Mouse (Mus musculus) testis, postnatal 10 days (tissue): ENCODE measurements around the gene Ncaph2.

Experiments used
- DNase-seq: peaks from one replicate; pipeline ENCODE4 v3.0.0; 2021; ENCODE audit warnings: low spot score

The Ncaph2 gene

DNA sequence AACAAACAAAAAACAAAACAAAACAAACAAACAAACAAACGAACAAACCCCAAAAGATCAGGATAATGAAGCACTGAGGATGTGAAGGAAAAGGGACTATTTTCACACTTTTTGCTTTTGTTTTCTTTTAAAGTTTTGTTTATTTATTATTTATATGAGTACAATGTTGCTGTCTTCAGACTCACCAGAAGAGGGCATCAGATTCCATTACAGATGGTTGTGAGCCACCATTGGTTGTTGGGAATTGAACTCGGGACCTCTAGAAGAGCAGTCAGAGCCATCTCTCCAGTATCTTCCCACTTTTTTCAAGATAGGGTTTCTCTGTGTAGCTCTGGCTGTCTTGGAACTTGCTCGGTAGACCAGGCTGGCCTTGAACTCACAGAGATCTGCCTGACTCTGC lies 12.2 kb upstream of the Ncaph2 start:
- no peak for DNase-seq

DNA sequence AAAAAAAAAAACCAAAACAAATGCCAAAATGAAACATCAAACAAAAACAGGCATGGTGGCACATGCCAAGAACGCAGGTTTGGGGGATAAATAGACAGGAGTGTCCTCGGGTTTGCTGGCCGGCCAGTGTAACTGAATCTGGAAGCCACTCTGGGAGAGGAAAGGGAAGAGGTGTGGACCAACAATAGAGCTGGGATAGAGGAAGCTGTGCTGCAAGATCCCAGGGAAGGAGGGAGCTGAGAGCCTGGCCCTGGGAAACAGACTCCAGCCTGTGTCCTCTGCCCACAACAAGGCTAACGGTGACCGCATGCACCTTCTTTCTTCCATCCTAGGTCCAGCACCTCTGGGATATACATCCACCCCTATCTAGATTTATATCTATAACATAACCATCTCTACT lies 5.1 kb upstream of the Ncaph2 start:
- no peak for DNase-seq

DNA sequence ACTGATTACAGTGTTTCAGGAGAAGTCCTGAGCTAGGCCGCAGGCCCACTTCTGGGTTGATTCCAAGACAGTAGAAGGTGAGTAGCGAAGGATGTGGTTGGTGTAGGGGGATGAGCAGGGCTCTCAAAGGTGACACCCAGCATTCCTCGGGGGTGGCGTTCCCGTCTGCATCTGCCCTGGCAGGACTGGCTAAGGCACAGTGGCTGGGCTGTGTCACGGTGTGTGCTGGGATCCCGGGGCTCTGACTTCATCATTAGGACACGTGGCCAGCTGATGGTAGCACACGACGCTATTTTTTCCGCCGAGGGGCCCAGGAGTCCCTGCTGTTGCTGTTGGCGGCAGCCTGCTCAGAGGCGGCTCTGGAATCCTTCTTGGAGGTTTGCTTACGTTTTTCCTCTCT lies 4.2 kb upstream of the Ncaph2 start:
- no peak for DNase-seq

DNA sequence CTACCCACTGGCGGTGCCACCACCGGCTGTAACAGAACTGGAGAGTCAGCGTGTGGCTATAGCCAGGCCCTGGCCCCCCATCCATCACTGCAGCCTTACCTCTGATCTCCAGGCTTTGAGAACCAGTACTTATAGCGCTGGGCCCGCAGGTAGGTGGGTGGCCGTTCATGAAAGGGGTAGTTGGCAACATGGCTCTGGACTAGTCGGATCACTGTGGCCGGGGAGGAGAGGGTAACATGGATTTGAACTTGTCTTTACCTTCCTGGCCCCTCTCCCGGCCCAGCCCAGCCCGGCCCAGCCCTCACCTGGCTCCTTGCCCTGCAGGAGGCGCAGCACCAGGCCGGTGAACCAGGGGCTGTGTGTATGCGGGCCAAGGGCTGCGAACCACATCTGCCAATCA lies 3.5 kb upstream of the Ncaph2 start:
- no peak for DNase-seq

DNA sequence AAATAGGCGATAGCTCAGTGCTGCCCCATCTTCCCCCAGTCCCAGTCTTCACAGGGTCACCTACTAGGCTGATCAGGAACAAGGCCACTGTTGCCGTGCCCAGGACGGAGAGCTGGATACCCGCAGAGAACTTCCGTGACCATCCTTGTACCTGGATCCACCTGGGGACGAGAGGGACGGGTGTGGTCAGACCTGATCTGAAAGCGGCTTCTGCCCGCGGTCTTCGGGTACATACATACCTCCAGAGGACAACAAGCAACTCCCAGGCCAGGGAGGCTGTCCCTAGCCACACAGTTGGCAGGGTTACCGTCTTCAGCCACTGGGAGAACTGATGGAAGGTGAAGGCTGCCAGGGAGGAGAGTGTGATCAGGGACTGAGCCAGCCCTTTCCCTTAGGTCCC lies 2.7 kb upstream of the Ncaph2 start:
- no peak for DNase-seq

DNA sequence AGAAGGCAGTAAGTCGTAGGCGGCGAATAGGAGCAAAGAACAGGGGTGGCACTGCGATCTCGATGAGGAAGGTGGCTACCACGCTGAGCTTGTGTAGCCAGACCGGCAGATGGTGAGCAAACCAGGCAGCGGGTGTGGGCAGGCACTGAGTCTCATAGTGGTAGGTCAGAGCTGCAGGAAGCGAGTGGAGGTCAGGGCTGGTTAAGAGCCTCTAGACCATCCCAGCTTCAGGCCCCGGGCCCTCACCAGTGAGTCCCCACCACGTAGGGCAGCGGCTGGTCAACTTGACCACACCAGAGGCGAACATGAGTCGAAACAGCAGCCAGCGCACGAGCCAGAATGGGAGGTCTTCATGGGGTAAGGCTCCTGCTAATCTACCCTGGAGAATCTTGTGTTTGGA lies 1.7 kb upstream of the Ncaph2 start:
- no peak for DNase-seq

DNA sequence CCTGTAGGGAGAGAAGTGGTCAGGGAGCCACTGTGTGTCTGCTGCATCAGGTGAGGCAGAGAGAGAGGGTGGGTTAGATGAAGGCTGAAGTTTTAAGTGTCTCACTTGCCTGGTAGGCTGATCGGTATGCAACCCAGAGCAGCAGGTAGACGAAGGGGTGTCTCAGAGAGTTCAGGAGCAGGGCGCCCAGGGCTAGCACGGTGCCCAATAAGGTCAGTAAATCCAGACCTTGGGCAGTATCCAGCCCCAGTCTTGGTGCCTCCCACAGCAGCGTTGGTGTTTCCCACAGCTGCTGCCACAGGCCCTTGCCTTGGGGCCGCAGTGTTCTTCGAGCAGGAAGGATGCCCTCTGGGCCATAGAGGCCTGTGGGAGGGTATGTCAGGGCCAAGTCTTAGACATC lies 1.1 kb upstream of the Ncaph2 start:
- peak; percentile 49 for DNase-seq

DNA sequence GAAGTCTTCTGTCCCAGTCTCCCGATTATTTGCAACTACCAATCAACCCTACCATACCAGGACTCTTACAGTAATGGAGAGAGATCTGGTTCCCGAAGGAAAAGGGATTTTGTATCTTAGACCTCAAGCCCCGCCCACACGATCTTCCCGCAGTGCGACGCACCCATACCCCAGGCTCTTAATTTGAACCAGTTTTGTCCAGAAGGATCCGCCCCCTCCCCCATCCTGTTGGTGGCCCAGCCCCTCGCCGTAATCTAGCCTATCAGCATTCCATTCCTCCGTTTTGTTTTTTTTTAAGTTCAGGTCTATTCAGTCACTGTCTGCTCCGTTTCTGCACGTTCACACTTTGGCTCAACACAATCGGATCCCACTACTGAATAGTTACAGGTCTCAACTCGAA lies 853 bp downstream of the Ncaph2 start:
- DNase-seq: peak; percentile 94

DNA sequence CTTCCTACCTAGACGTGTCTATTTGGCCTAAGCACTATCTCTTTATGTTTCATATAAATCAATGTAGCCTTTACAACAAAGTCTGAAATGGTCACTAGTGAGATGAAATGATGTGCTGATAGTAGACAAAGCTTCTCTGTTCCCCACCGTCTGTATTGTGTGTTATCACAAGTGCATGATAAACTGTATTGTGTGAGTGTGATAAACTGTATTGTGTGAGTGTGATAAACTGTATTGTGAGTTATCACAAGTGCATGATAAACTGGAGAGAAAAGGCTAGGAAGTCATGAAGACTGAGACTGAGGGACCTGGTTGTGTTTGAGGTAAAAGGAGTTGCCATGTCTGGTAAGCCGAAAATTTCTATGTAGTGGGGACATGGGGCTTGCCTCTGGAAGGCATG lies 3.3 kb downstream of the Ncaph2 start:
- DNase-seq: no peak

DNA sequence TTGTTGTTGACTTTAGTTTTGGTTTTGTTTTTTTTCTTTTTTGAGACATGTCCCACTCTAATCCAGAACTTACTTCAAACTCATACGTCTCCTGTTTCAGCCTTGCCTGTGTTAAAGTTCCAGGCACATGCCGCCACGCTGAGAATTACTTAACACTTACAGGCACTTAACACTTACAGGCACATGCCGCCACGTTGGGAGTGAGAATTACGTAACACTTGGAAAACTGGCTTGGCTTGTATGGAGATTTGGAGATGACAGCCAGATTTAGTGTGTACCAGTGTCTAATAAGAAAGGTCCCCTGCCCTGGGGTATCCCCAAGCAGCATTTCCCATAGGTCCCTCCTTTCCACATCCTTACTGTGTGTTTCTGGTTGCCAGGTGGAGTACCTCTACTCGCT lies 7.5 kb downstream of the Ncaph2 start:
- no peak for DNase-seq

DNA sequence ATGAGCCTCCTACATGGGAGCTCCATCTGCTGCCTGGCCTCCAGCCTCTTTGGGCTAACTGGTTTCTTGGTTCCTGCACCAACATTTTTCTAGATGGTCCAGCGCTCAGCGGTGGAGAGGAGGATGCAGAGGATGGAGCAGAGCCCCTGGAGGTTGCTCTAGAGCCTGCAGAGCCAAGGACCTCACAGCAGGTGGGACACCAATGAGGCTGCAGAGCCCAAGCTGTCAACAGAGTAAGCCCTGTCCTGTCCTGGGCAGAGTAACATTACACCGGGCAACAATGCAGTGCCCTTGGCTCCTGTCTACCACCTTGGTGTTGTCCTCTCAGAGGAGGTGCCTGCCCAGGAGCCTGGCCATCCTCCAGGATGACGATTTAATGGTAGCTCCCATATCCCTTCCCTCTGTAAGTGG lies 9.6 kb downstream of the Ncaph2 start:
- no peak for DNase-seq

DNA sequence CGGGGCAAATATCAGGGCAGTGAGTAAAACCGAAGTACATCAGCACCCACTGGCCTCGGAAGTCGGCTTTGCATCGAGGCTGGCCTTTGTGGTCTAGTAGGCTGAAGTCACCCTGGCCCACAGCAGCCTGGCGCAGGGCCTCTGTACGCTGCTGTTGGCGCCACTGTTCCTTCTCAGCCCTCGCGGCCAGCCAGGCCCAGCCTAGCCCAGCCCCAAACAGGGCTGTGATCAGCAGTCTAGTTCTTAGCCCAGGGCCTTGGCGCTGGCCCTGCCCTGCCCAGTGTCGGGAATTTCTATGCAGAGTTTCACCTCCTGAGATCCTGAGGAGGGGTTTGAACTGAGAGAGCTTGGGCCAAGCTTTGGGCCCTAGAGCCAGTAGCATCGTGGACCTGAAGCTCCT lies 16.5 kb downstream of the Ncaph2 start:
- DNase-seq: peak; percentile 42

DNA sequence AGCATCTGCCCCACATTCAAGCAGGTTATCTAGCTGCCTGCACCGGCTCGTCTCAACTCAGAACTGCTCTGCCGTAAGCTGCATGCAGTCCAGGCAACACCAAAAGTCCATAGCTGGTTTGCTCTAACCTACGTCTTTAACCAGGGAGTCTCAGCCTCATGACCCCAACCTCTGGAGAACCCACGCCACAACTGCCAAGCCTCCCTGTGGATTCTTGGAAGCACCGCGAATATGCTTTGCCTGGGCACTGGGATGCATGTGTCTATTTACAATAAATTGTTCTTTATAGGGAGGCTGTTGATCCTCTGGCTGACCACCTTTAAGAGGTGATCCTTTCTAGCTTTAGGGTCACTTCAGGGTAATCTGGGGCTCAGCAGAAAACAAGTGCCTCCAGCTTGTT lies 17.0 kb downstream of the Ncaph2 start:
- no peak for DNase-seq

DNA sequence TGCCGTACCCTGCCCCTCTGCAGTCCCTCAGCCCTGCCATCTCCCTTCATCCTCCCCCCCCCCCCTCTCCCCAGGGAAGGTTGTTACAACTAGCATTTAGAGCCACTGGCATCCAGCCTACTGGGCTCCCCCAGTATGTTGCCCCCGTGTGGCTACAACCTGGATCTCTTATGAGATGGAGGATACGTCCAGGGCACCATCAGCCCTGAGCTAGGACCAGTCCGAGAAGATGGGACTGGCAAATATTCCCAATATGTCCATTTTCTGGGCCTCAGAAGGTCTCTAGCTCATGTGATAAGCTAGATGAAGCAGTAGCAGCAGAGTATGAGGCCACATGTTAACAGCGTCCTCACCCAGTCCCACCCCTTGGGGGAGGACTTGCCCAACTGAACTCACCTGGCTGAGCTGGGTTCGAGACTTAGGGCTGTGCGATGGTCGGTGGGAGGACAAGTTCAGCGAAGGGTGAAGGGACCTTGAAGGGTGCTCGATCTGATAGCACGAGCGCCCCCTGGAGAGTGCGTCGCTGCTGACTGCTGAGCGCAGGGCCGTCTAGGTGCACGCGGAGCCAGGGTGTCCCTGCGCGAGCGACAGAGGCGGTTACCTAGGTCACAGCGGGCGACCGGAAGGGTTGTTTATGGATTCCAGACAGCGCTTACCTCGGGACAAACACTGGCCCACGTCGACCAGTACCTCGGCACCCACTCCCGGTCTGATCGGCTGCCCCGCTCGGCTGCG lies 17.7 kb downstream of the Ncaph2 start:
- DNase-seq: peak; percentile 88

DNA sequence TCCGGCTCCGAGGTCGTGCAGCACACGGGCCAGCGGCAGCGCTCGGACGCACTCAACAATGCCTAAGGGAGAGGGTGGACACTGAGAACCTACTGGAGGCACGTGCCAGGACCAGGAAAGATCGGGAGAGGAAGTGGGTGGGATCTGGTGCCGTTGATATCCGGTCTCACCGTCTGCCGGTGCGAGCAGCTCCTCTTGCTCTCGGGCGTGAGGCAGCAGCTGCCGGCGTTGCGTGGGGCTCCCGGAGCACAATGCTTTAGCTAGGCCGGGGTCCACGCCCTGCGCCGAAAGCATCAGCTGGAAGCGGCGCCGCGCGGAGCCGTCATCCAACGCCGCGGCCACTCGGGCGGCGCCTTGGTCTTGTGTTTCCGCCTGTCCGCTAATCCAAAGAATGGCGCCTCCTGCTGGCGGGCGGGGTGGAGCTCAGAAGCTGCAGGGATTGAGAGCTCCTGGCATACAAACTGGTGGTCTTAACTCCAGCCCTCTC lies 18.3 kb downstream of the Ncaph2 start, which contains the start of gene Sco2:
Sco2 (minus strand) TSS at position 85 of the 487 bp plus-strand sequence.
- peak; percentile 98 for DNase-seq

DNA sequence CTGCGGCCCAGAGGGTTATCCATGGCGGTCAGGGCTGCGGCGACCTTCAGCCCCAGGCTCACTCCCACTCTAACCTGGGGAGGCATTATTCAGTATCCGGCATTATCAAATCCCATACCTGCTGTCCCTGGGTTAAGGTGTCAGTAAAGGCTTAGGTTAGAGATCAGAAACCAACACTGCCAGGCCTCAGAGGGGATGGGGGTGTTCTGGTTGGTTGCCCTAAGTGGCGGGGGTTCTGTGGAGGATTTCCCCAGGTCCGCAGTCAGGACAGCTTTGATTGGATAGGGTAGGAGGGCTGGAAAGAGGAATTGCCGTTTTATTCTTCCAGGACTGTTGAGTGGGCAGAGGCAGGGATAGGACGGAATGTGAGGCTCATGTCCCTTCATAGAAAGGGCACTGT lies 18.8 kb downstream of the Ncaph2 start:
- DNase-seq: no peak

DNA sequence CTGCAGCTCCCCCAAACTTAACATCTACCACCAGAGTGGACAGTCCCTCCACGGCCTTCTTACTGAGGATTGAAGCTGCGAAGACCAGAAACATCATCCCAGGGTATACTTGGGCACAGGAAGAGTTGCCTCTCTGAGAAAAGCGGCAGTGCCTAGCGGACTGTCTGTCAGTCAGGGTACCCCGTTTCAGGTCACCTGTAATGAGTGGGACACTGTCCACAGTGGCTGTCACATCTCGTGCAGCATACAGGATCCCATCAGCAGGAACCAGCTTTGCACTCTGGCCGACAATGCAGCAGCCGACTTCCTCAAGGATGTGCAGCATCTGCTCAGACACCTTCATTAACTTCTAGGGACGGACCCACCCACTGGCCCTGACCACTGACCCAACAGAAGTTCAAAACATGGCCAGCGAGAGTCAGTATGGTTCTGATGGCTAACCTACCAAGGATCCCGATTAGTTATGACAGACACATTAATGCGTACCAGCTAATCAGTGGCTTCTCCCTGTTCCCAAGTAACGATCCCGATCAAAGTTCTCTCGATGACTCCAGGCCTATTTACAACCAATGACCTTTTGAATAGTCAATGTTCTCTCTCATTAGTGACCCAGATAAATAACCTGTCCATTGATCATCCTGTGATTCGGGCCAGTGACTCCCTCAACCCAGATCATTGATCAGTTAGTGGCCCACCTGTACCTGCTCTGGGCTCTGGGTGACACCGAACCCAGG lies 19.4 kb downstream of the Ncaph2 start:
- DNase-seq: no peak

DNA sequence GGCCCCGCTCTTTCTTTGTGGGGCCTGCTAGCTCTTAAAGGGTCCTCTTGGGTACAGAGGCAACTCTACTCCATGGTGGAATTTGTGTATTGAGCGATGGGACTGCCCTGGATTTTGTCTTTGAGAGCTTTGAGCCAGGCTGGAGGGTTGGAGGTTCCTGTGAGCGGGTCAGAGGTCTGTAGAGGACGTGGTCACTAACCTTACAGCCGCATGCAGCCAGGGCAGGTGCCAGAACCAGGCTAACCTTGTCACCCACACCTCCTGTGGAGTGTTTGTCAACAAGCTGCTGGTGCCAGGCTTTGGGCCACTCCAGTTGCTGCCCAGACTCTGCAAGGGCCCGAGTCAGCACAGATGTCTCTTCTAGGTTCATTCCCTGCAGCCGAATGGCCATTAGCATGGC lies 20.5 kb downstream of the Ncaph2 start:
- no peak for DNase-seq

DNA sequence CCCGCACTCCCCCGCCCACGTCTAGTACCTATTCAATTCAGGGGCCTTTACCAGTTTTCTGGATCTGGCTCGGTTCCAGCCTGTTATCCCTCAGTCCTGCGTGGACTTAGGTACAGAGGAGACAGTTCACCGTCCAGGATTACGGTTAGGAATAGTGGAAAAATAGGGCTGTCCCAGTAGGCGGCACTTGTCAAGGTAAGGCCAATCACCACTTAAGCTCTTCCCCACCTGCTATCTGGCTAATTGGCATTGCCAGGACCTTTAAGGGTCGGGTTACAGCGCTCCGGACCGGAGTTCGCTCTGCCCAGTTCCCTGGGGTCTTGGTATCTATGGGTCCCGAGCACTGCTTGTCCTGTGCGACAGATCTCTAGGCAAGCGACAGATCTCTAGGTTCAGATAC lies 21.4 kb downstream of the Ncaph2 start, which contains the start of gene Tymp:
Tymp (minus strand) TSS at position 83 of the 400 bp plus-strand sequence.
- peak; percentile 48 for DNase-seq

DNA sequence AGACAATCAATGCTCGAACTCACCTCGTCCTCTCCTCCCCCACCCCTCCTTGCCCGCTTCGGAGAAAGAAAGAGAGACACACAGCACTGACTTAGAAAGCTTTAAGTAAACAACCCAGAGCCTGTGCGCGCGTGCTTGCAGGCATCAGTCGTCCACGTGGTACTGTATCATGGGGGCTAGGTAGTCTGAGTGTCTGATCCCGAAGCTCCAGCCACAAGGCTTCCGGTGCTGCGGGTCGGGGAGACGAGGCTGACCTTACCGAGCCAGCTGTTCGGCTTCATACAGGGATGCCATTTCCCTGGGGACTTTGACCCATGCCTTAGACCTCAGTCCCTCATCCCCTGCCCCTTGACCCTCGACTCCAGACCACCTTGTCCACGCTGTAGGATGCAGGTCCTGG lies 21.8 kb downstream of the Ncaph2 start:
- no peak for DNase-seq

DNA sequence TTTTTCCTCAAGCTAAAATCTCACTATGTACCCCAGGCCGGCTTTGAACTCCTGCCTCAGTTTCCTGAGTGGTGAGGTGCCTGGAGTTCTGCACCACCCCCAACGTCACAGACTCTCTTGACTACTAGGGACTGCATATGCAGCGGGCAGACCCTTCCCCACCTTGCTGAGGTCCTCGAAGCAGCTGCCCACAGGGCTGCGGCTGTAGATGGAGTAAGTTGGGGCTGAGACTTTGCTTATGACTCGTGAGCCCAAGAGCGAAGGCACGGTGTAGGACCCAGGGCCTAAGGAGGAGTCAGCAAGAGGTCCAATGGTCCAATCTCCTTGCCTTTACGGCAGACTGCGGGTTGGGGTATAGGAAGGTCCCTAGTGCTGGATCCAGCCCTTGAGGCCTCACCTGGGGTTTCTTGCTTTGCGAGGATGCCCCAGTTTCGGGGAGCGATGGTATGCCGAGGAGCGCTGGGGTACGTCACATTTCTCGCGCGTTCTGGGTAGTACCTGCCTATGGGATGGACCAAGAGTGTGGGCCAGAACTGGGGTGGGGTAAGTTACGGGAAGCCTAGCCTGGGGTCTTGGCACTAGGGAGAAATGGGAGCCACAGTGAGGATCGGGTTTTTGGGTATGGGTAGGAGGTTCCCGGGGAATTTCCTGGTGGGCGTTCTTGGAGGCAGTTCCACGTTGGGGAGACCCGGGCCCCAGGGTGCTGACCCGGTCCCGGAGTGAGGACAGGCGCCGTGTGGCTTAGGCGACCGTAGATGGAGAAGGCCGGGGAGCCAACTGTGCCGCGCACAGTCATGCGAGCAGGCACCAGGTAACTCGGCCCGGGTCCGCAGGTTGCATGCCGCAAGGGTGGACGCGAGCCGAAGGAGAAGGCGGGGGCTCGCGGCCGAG lies 22.7 kb downstream of the Ncaph2 start:
- DNase-seq: no peak

DNA sequence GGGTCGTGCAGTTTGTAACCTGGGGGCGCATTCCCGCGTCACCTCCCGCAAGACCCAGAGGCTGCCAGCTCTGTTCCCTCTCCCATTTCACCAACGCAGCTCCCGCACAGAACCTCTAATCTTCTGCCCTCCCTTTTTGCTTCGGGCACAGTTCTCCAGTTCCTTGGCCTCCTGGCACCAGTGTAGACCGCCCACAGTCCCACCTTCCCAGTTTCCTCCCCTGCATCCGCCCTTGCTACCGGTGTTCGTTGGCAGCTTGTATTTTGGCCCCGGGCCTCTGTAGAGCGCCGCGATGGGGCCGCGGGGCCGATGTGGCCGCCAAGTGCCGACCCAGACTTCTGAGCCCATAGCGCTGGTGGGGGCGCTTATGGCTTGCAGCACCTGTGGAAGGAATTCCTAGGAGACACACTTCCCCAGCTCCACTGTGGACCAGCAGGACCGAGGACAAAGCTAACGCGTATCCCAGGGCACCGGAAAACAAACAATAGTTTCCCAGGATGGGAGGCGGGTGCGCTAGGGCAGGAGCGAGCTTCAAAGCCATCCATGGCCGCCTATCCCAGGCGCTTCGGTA lies 23.4 kb downstream of the Ncaph2 start, which contains the start of gene Odf3b:
Odf3b (minus strand) TSS at position 452 of the 571 bp plus-strand sequence.
- peak; percentile 50 for DNase-seq
